8 mouse cellular contexts compared by ENCODE assay signal in the genomic region with DNA sequence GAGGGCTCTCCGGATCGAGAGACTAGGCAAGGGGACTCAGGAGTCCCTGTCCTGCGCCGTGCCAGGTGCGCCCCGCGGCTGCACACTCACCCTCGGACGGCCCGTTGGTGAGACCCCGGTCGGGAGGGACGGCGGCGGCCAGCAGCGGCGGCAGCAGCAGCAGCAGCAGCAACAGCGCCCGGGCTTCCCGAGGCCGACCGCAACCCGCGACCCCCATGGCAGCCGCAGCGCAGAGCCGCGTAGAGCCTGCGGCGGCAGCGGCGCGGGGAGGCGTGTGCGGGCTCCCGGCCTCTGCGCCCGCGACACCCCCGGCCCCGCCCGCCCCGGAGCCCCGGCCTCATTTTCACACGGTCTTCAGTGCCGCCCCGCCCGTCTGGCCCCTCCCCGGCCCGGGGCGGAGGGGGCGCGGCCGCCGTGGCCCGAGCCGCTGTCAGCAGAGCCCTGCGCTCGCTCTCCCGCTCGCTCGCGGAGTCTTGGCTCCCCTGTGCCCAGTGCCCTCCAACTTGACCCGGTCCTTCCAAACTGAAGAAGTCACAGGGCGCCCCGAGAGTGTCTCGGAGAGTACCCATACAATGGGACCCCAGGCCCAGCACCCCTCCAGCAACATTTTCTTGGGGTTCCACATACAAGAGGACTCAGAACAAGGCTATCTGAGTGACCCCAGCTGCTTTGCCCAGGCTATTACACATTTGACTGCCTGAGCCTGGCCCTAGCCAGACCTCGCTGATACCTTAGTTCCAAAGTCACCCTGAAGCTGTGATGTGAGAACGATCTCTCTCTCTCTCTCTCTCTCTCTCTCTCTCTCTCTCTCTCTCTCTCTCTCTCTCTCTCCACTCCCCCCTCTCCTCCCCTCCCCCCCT. TPM values are rescaled to one million over a fixed set of nuclear protein-coding genes. Genes with fewer than 3 reads are reported as not detected.
DNase-seq lines count a peak whose midpoint lies in the region; ATAC-seq and TF ChIP-seq lines count a peak whose summit lies in the region.

A gene (minus strand): TSS at position 310 of the 860 bp plus-strand sequence.

- H3K4me2 ChIP-seq in hindbrain, embryonic 14.5 days (replicated peaks), result peak within 1 kb of the TSS; percentile 96
- H3K4me2 ChIP-seq in liver, embryonic 16.5 days (ENCODE audit: low read depth, low read length), result peak within 1 kb of the TSS; percentile 72

- no peak within 1 kb of the TSS for H3K27ac ChIP-seq in spleen, adult 2 months (ENCODE audit: insufficient read depth, low read length)
- H3K27ac ChIP-seq in embryonic fibroblast, embryonic 13.5 days (ENCODE audit: insufficient read depth, low read length), result no peak within 1 kb of the TSS
- no peak within 1 kb of the TSS for H3K27ac ChIP-seq in hindbrain, embryonic 14.5 days
- H3K27ac ChIP-seq in liver, embryonic 16.5 days (ENCODE audit: low read length), result no peak within 1 kb of the TSS

- ATAC-seq in hindbrain, embryonic 14.5 days (ENCODE audit: low FRiP score), result peak; percentile 78
- ATAC-seq in liver, embryonic 16.5 days (ENCODE audit: low read depth), result no peak

- no peak for TF ChIP-seq CTCF in spleen, adult 2 months (IDR thresholded peaks at IDR 0.05; ENCODE audit: extremely low read depth, insufficient read depth, insufficient read length, insufficient replicate concordance)
- no peak for TF ChIP-seq CTCF in embryonic fibroblast, embryonic 13.5 days (IDR thresholded peaks at IDR 0.05; ENCODE audit: borderline replicate concordance, insufficient read depth, low read length)

- no peak for TF ChIP-seq POLR2A in spleen, adult 2 months (IDR thresholded peaks at IDR 0.05; ENCODE audit: low read depth, low read length)
- TF ChIP-seq POLR2A in embryonic fibroblast, embryonic 13.5 days (IDR thresholded peaks at IDR 0.05; ENCODE audit: low read depth, low read length), result no peak

- H3K9ac ChIP-seq in hindbrain, embryonic 14.5 days, result peak within 1 kb of the TSS; percentile 71
- no peak within 1 kb of the TSS for H3K9ac ChIP-seq in liver, embryonic 16.5 days (ENCODE audit: low read depth, low read length)

- H3K36me3 ChIP-seq in spleen, adult 2 months (ENCODE audit: control insufficient read depth, insufficient read depth, low read length), result no peaks in the 10 kb centered on the region
- H3K36me3 ChIP-seq in hindbrain, embryonic 14.5 days (replicated peaks; ENCODE audit: control insufficient read depth, insufficient read depth), result no peaks in the 10 kb centered on the region
- H3K36me3 ChIP-seq in liver, embryonic 16.5 days (ENCODE audit: control insufficient read depth, insufficient read depth), result no peaks in the 10 kb centered on the region

- no peak for DNase-seq in spleen, adult 2 months (ENCODE audit: low read depth in 1 of 2, low spot score in 2 of 2)
- no peak for DNase-seq in spleen, adult 12 weeks (ENCODE audit: low spot score)
- DNase-seq in hindbrain, embryonic 14.5 days (ENCODE audit: low spot score), result peak; percentile 38
- peak; percentile 68 for DNase-seq in retina, embryonic 14.5 days (ENCODE audit: low spot score)
- no peak for DNase-seq in MN1 (ENCODE audit: low spot score)
- DNase-seq in T-cell, adult 2 months (ENCODE audit: low spot score), result no peak

- H3K4me3 ChIP-seq in spleen, adult 2 months (ENCODE audit: extremely low read depth, insufficient read depth, insufficient read length), result 0 out of 2 replicates have a peak within 1 kb of the TSS, but pooled peaks have one; percentile 8
- peak within 1 kb of the TSS; percentile 25 for H3K4me3 ChIP-seq in embryonic fibroblast, embryonic 13.5 days (ENCODE audit: insufficient read depth, low read length)
- peak within 1 kb of the TSS; percentile 61 for H3K4me3 ChIP-seq in hindbrain, embryonic 14.5 days (replicated peaks; ENCODE audit: low read length)
- H3K4me3 ChIP-seq in liver, embryonic 16.5 days (ENCODE audit: low read depth, low read length), result peak within 1 kb of the TSS; percentile 51

- no peaks in the 10 kb centered on the region for H3K9me3 ChIP-seq in hindbrain, embryonic 14.5 days (ENCODE audit: control insufficient read depth, low read length)
- no peaks in the 10 kb centered on the region for H3K9me3 ChIP-seq in liver, embryonic 16.5 days (replicated peaks; ENCODE audit: control insufficient read depth, low read length)

- H3K4me1 ChIP-seq in spleen, adult 2 months (ENCODE audit: control insufficient read depth, insufficient read depth, insufficient read length), result no peaks in the 10 kb centered on the region
- no peaks in the 10 kb centered on the region for H3K4me1 ChIP-seq in embryonic fibroblast, embryonic 13.5 days (ENCODE audit: control insufficient read depth, insufficient read depth, low read length)
- peaks cover 8% of the 10 kb centered on the region for H3K4me1 ChIP-seq in hindbrain, embryonic 14.5 days (replicated peaks; ENCODE audit: control insufficient read depth, insufficient read depth, low read length)
- H3K4me1 ChIP-seq in liver, embryonic 16.5 days (ENCODE audit: control insufficient read depth, low read depth, low read length), result no peaks in the 10 kb centered on the region

- peaks cover 9% of the 10 kb centered on the region for H3K27me3 ChIP-seq in spleen, adult 2 months (ENCODE audit: control insufficient read depth, insufficient read depth, low read length)
- H3K27me3 ChIP-seq in hindbrain, embryonic 14.5 days (ENCODE audit: control insufficient read depth, insufficient read depth, low read length), result peaks cover 15% of the 10 kb centered on the region; the same call in 1 of the 2 replicates
- peaks cover 48% of the 10 kb centered on the region for H3K27me3 ChIP-seq in liver, embryonic 16.5 days (ENCODE audit: control insufficient read depth, insufficient read depth, low read depth, low read length)

- 2% methylated on average over 67 of the region's 69 CpGs for WGBS in spleen, adult 2 months
- under 1% methylated on average over 64 of the region's 69 CpGs for WGBS in hindbrain, embryonic 14.5 days
- WGBS in liver, embryonic 16.5 days (ENCODE audit: insufficient replicate concordance), result 1% methylated on average over 67 of the region's 69 CpGs

RNA-seq across cellular contexts. Expression of the gene that starts here (rescaled TPM):
- polyA plus RNA-seq in spleen, adult 2 months (2012; rRNA removed), result 0.21 and 0.22 TPM in 2 replicates
- polyA plus RNA-seq in embryonic fibroblast, embryonic 13.5 days (2011; ENCODE audit: insufficient read length, low read depth, missing spikeins), result 1.8 TPM in 1 of 2 replicates, not detected in the other
- 1.7 and 2.1 TPM in 2 replicates for polyA plus RNA-seq in hindbrain, embryonic 14.5 days (2014; fragmentation: Nextera tagmentation; extraction: Ambion mirVana)
- 0.09 and 0.12 TPM in 2 replicates for polyA plus RNA-seq in liver, embryonic 16.5 days (2015; fragmentation: Nextera tagmentation; extraction: Ambion mirVana)

Comparison
In these comparisons a context has a peak if more than half of its experiments do, and no peak if none do; other contexts are left out.
1. DNase-seq: peak in hindbrain, embryonic 14.5 days (single experiment) and retina, embryonic 14.5 days (single experiment); none in spleen, adult 2 months (0 of 2), spleen, adult 12 weeks (single experiment), MN1 (single experiment) and T-cell, adult 2 months (single experiment).
2. H3K4me3 ChIP-seq: peak in every context shown above with its lines; median percentile 61 in hindbrain, embryonic 14.5 days; 51 in liver, embryonic 16.5 days; 25 in embryonic fibroblast, embryonic 13.5 days; 8 in spleen, adult 2 months.